Mouse (Mus musculus): ENCODE data around the gene Abhd17a.

DNA sequence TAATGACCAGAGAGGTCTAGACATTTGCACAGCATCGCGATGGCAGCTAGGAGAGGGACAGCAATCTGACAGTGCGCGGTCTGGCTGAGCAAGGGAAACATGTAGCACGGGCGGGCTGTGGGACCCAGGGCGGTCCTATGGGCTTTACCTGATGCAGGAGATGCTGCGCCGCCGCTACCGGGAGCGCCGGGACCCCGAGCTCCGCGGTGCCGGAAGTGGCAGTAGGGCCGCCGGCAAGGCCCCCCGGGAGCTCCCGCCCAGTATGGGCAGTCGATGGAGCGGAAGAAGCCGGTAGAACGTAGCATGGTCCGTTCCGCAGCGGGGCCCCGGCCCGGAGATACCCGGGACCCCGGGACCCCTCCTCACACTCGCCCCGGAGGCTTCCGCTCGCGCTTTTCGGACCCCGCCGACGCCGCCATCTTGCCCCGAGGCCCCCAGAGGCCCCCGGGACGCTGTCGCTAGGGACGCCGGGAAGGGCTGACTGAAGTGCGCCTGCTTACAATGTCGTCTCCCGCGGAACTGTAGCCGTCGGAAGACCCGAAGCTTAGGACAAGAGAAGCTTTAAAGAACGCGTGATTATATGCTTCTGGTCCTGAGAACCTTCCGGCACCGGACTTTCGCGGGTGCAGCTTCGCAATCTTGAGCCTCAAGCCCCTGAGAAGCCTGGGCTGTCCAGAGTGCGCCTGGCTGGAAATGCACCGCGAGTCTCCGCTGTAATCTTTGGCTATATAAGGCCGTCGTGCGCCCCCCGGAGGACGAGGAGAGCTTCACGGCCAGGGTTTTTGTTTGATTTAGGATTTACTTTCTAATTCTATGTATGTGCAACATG is 28.8 kb downstream of the Abhd17a start, which contains the start of gene Rexo1:
- TF ChIP-seq POLR2A (IDR thresholded peaks at IDR 0.05; ENCODE audit: control insufficient read depth, extremely low read depth, insufficient read depth, low read length, poor library complexity) (peak; percentile 69), CTCF (IDR thresholded peaks at IDR 0.05; ENCODE audit: borderline replicate concordance, control insufficient read depth, extremely low read depth, insufficient read depth, low read length, poor library complexity) (peak; percentile 65; the same call in 1 of the 2 replicates)

All from thymus, adult 2 months (tissue).